27 mouse cellular contexts compared by ENCODE assay signal in genomic region chr9:22360916-22361315, GRCm38 (mm10). TPM values are rescaled to one million over a fixed set of nuclear protein-coding genes. Genes with fewer than 3 reads are reported as not detected.
DNase-seq lines count a peak whose midpoint lies in the region; ATAC-seq and TF ChIP-seq lines count a peak whose summit lies in the region.
"Had no signal": no experiment of that assay in that cellular context is flagged by ENCODE, and none has a peak within 500 bp of the region (broad histone marks: within the 10 kb centered on the region; RNA-seq: fewer than 3 reads in every experiment).

No protein-coding gene starts in this region.

- ATAC-seq in lung, embryonic 14.5 days (ENCODE audit: insufficient read depth): no peak
- ATAC-seq: forebrain, embryonic 15.5 days; hindbrain, embryonic 16.5 days; intestine, embryonic 15.5 days had no signal

- H3K36me3 ChIP-seq in lung, embryonic 14.5 days (ENCODE audit: insufficient read depth): peaks cover 97% of the 10 kb centered on the region

- DNase-seq in adrenal gland, adult 2 months: peak; percentile 64
- no peak for DNase-seq in adrenal gland, postnatal 4 days (ENCODE audit: low spot score in 2 of 2)
- DNase-seq in lung, embryonic 14.5 days: peak; percentile 15
- no peak for DNase-seq in lung, adult 18-20 months
- DNase-seq in adrenal gland, postnatal 14 days: peak; percentile 56
- no peak for DNase-seq in embryo, embryonic 11 days
- no peak for DNase-seq in testis, postnatal 10 days (ENCODE audit: low spot score)
- DNase-seq in heart, postnatal 4 days: no peak
- DNase-seq: B cell, adult 2 months; cerebellum, adult 11 months; cerebellum, adult 2 months; cerebellum, adult 9-11 months; cerebellum, postnatal 25 days; gastrocnemius, postnatal 14 days; kidney, adult 11 months had no signal

- no peak overlapping the region for H3K4me2 ChIP-seq in lung, embryonic 14.5 days
- H3K4me2 ChIP-seq: embryonic facial prominence, embryonic 13.5 days; forebrain, embryonic 12.5 days; forebrain, embryonic 15.5 days; heart, embryonic 11.5 days; hindbrain, embryonic 13.5 days; intestine, embryonic 15.5 days had no signal

- H3K9me3 ChIP-seq in lung, embryonic 14.5 days (ENCODE audit: low read depth, low read length): no peaks in the 10 kb centered on the region
- H3K9me3 ChIP-seq: embryonic facial prominence, embryonic 10.5 days; embryonic facial prominence, embryonic 13.5 days; forebrain, embryonic 12.5 days; forebrain, embryonic 15.5 days; G1E; hindbrain, embryonic 10.5 days; hindbrain, embryonic 13.5 days; intestine, embryonic 15.5 days had no signal

- H3K4me1 ChIP-seq in lung, embryonic 14.5 days (ENCODE audit: insufficient read depth): no peaks in the 10 kb centered on the region
- H3K4me1 ChIP-seq: embryonic facial prominence, embryonic 10.5 days; embryonic facial prominence, embryonic 13.5 days; forebrain, embryonic 12.5 days; hindbrain, embryonic 10.5 days; hindbrain, embryonic 13.5 days; intestine, embryonic 15.5 days had no signal

- TF ChIP-seq CTCF in lung, embryonic 14.5 days (IDR thresholded peaks at IDR 0.05; ENCODE audit: low read depth): no peak

- no peaks in the 10 kb centered on the region for H3K27me3 ChIP-seq in lung, embryonic 14.5 days (ENCODE audit: insufficient read depth, low read length)
- H3K27me3 ChIP-seq: CH12.LX; embryonic facial prominence, embryonic 13.5 days; forebrain, embryonic 12.5 days; forebrain, embryonic 15.5 days; hindbrain, embryonic 13.5 days; intestine, embryonic 15.5 days had no signal

- H3K9ac ChIP-seq in lung, embryonic 14.5 days: no peak overlapping the region
- H3K9ac ChIP-seq: embryonic facial prominence, embryonic 13.5 days; forebrain, embryonic 12.5 days; forebrain, embryonic 15.5 days; hindbrain, embryonic 13.5 days; intestine, embryonic 15.5 days had no signal

- H3K27ac ChIP-seq in lung, embryonic 14.5 days (ENCODE audit: low read depth): no peak overlapping the region
- H3K27ac ChIP-seq: embryonic facial prominence, embryonic 10.5 days; embryonic facial prominence, embryonic 13.5 days; forebrain, embryonic 12.5 days; forebrain, embryonic 15.5 days; hindbrain, embryonic 10.5 days; hindbrain, embryonic 13.5 days; intestine, embryonic 15.5 days had no signal

- 84% methylated on average over 6 of the region's 6 CpGs for WGBS in lung, embryonic 14.5 days

- no peak overlapping the region for H3K4me3 ChIP-seq in lung, embryonic 14.5 days (ENCODE audit: low read depth, low read length)
- H3K4me3 ChIP-seq: embryonic facial prominence, embryonic 10.5 days; embryonic facial prominence, embryonic 13.5 days; erythroblast, embryonic 14.5 days; forebrain, embryonic 12.5 days; forebrain, embryonic 15.5 days; hindbrain, embryonic 10.5 days; hindbrain, embryonic 13.5 days; intestine, embryonic 15.5 days had no signal

RNA-seq across cellular contexts. Expression of gene Anln, which starts 28.1 kb away (rescaled TPM):
- total RNA-seq in adrenal gland, adult 2 months (2021): 1 to 10 TPM; 3.5 to 3.6 TPM
- polyA plus RNA-seq in adrenal gland, adult 2 months (2012; rRNA removed): 0.29 and 0.48 TPM in 2 replicates
- total RNA-seq in adrenal gland, postnatal 4 days (2021): 10 to 100 TPM; 27.0 to 28.1 TPM
- 68.6 and 74.1 TPM in 2 replicates for polyA plus RNA-seq in lung, embryonic 14.5 days (2014; fragmentation: Nextera tagmentation; extraction: Ambion mirVana)
- 16.4 and 17.5 TPM in 2 replicates for total RNA-seq in adrenal gland, postnatal 14 days (2021)
- total RNA-seq in heart, postnatal 4 days (2021): 10 to 100 TPM; 69.6 to 77.4 TPM

RNA-seq across cellular contexts. Expression of gene 9530077C05Rik, which starts 50.4 kb away (rescaled TPM):
- 10 to 100 TPM in 1 of 2 experiments, 1 to 10 TPM in 1; 3.7 to 11.9 TPM for total RNA-seq in adrenal gland, adult 2 months (2021)
- polyA plus RNA-seq in adrenal gland, adult 2 months (2012; rRNA removed): 1.2 and 1.3 TPM in 2 replicates
- total RNA-seq in adrenal gland, postnatal 4 days (2021): 1 to 10 TPM; 5.2 to 7.6 TPM
- polyA plus RNA-seq in lung, embryonic 14.5 days (2014; fragmentation: Nextera tagmentation; extraction: Ambion mirVana): 4.9 and 5.6 TPM in 2 replicates
- total RNA-seq in adrenal gland, postnatal 14 days (2021): 3.6 and 4.9 TPM in 2 replicates
- total RNA-seq in heart, postnatal 4 days (2021): under 1 TPM; 0.70 to 0.76 TPM

RNA-seq across cellular contexts. Expression of gene Zfp810, which starts 53.5 kb away (rescaled TPM):
- total RNA-seq in adrenal gland, adult 2 months (2021): 10 to 100 TPM in 1 of 2 experiments, 1 to 10 TPM in 1; 5.7 to 11.0 TPM
- polyA plus RNA-seq in adrenal gland, adult 2 months (2012; rRNA removed): 1.8 and 2.2 TPM in 2 replicates
- total RNA-seq in adrenal gland, postnatal 4 days (2021): 10 to 100 TPM; 21.0 to 22.5 TPM
- polyA plus RNA-seq in lung, embryonic 14.5 days (2014; fragmentation: Nextera tagmentation; extraction: Ambion mirVana): 21.0 and 23.7 TPM in 2 replicates
- 8.0 and 10.2 TPM in 2 replicates for total RNA-seq in adrenal gland, postnatal 14 days (2021)
- total RNA-seq in heart, postnatal 4 days (2021): 10 to 100 TPM; 15.5 to 16.0 TPM

Comparison
In these comparisons a context has a peak if more than half of its experiments do, and no peak if none do; other contexts are left out.
1. DNase-seq: peak in adrenal gland, adult 2 months (single experiment), lung, embryonic 14.5 days (single experiment) and adrenal gland, postnatal 14 days (single experiment); none in adrenal gland, postnatal 4 days (0 of 2), lung, adult 18-20 months (0 of 2), embryo, embryonic 11 days (single experiment), testis, postnatal 10 days (single experiment) and heart, postnatal 4 days (single experiment).